Mouse (Mus musculus) ovary, postnatal 14 days (tissue): ENCODE results near the gene Ublcp1.
A peak's percentile ranks its signal among the peaks of the same experiment; 100 is the strongest.
"Not testable (repeated sequence)": the region's sequence is repeated elsewhere in the genome, so short reads cannot be mapped to it uniquely, and the experiment has no call there.

Source experiments
- DNase-seq: peaks from one replicate; pipeline ENCODE4 v3.0.0; 2022; ENCODE audit warnings: low spot score

Ublcp1 gene

GRCm38 (mm10) chr11:44494643-44495323 is 24.5 kb upstream of the Ublcp1 start:
- no peak for DNase-seq

GRCm38 (mm10) chr11:44489117-44489516 is 18.8 kb upstream of the Ublcp1 start:
- DNase-seq, result no peak

GRCm38 (mm10) chr11:44485089-44485736 is 14.9 kb upstream of the Ublcp1 start:
- DNase-seq, result no peak

- no peak for DNase-seq
Measured at GRCm38 (mm10) chr11:44480246-44480645, 9.9 kb upstream of the Ublcp1 start.

- DNase-seq, result no peak
Measured at GRCm38 (mm10) chr11:44478382-44478781, 8.1 kb upstream of the Ublcp1 start.

- no peak for DNase-seq
Measured at GRCm38 (mm10) chr11:44476445-44476844, 6.1 kb upstream of the Ublcp1 start.

GRCm38 (mm10) chr11:44475467-44475866 is 5.2 kb upstream of the Ublcp1 start:
- no peak for DNase-seq

- no peak for DNase-seq
Measured at GRCm38 (mm10) chr11:44471337-44471995, 1.2 kb upstream of the Ublcp1 start.

GRCm38 (mm10) chr11:44469646-44470431 is 459 bp downstream of the Ublcp1 start:
- DNase-seq, result no peak

- DNase-seq, result no peak
Measured at GRCm38 (mm10) chr11:44468306-44468790, 1.9 kb downstream of the Ublcp1 start.

GRCm38 (mm10) chr11:44466949-44467442 is 3.3 kb downstream of the Ublcp1 start:
- no peak for DNase-seq

GRCm38 (mm10) chr11:44461493-44461892 is 8.8 kb downstream of the Ublcp1 start:
- no peak for DNase-seq

- peak; percentile 21 for DNase-seq
Measured at GRCm38 (mm10) chr11:44453423-44453822, 16.9 kb downstream of the Ublcp1 start.

GRCm38 (mm10) chr11:44452016-44452415 is 18.3 kb downstream of the Ublcp1 start:
- not testable (repeated sequence) for DNase-seq

- no peak for DNase-seq
Measured at GRCm38 (mm10) chr11:44451046-44451445, 19.3 kb downstream of the Ublcp1 start.

GRCm38 (mm10) chr11:44437786-44438185 is 32.5 kb downstream of the Ublcp1 start:
- DNase-seq, result no peak

- DNase-seq, result no peak
Measured at GRCm38 (mm10) chr11:44430036-44430435, 40.3 kb downstream of the Ublcp1 start.

GRCm38 (mm10) chr11:44427951-44428350 is 42.3 kb downstream of the Ublcp1 start:
- DNase-seq, result no peak

- no peak for DNase-seq
Measured at GRCm38 (mm10) chr11:44425626-44426025, 44.7 kb downstream of the Ublcp1 start.

GRCm38 (mm10) chr11:44425006-44425405 is 45.3 kb downstream of the Ublcp1 start:
- DNase-seq, result no peak

GRCm38 (mm10) chr11:44423955-44424354 is 46.3 kb downstream of the Ublcp1 start:
- no peak for DNase-seq

- DNase-seq, result no peak
Measured at GRCm38 (mm10) chr11:44423261-44423660, 47.0 kb downstream of the Ublcp1 start.
